Mouse (Mus musculus) cerebellum, adult 2 months (tissue): Measurements from ENCODE around the gene AC141477.1.

Experiments
- CTCF ChIP-seq: fragments of 200-500 bp; IDR thresholded peaks from 2 replicates; pipeline ENCODE4 v1.5.1; 2011; ENCODE audit warnings: low read depth, mild to moderate bottlenecking, control low read depth, low read length, moderate library complexity, borderline replicate concordance; ENCODE audit not compliant: insufficient read depth
- POLR2A ChIP-seq: fragments of 200-500 bp; IDR thresholded peaks from 2 replicates; pipeline ENCODE4 v1.6.1; 2011; ENCODE audit warnings: low read length, control low read depth, borderline replicate concordance; ENCODE audit not compliant: insufficient read depth

- TF ChIP-seq CTCF, result no peak
- TF ChIP-seq POLR2A, result no peak
Measured at GRCm38 (mm10) chr10:76445996-76446681, 5.9 kb upstream of the AC141477.1 start.
